Mouse (Mus musculus): ENCODE results near the gene Cep95.

GRCm38 (mm10) chr11:106828079-106828478 lies 39.0 kb downstream of the Cep95 start:
- no peak for TF ChIP-seq POLR2A (IDR thresholded peaks at IDR 0.05; ENCODE audit: extremely low read depth, insufficient read depth, low read length)
- no peak for TF ChIP-seq CTCF (IDR thresholded peaks at IDR 0.05; ENCODE audit: low read depth, low read length)
